Mouse (Mus musculus) urinary bladder, postnatal 14 days (tissue): ENCODE results near the gene Atp6v1g2.

Experiments
- DNase-seq: peaks from one replicate; pipeline ENCODE4 v3.0.0; 2021; ENCODE audit warnings: low spot score

The Atp6v1g2 gene

DNA sequence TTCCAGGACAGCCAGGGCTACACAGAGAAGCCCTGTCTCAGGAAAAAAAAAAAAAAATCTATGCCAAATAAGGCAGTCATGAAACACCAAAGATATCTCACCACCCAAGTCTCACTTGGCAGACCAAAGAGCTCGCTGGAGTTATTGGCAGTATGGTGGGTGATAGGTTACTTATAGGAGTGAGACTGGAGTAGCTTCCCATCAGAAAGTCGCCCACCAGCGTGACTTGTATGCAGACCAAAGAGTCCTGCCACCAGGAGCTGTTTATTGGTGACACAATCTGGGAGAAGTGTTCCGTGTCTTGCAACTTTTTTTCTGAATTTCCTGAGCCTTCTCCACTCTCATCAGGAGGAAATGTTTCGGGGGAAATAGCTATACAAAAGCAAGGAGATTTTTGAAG is 6.2 kb downstream of the Atp6v1g2 start:
- DNase-seq: no peak

DNA sequence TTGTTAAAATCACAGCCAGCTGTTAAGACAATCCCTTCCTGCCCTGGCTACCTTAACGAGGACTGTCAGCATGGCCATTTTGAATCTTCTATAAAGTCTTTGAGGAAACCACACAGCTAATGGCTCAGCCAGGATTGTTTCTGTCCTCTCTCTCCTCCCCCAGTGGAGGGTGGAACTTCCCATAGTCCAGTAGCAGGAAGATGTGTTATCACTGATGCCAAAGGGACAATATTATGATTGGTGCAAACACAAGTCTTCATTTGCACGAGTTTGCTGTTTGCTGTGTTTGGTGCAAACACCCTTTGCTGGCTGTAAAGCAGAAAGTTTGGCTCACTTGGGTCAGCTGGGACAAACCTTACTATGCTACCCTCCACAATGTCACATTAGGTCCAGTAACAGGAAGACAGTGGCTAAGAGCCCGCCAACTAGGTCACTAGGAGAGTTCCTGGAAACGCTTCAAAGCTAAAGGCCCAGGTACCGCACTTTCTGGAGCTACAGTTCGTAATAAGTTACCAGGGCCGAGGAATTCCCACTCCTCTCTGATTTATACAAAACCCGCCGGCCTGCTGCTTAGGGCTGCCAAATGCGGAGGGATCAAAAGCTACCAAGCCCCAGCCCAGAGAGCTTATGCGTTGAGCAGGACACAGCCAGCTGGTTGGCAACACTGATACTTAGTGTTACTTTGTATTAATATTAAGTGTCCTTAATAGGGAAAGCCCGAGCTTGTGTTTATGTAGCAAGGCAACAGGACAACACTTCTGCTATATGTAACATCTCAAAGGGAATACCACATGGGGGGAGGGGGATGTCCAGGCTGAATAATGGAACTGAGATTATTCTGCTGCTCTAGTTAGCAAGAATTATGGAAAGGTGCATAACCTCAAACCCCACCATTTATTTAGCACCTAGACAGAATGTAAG is 7.2 kb downstream of the Atp6v1g2 start:
- no peak for DNase-seq

GRCm38 (mm10) chr17:35241305-35242014 is 8.0 kb downstream of the Atp6v1g2 start, which contains the start of gene Ddx39b:
Gene Ddx39b (plus strand): TSS chr17:35241746.
- DNase-seq: peak; percentile 96

DNA sequence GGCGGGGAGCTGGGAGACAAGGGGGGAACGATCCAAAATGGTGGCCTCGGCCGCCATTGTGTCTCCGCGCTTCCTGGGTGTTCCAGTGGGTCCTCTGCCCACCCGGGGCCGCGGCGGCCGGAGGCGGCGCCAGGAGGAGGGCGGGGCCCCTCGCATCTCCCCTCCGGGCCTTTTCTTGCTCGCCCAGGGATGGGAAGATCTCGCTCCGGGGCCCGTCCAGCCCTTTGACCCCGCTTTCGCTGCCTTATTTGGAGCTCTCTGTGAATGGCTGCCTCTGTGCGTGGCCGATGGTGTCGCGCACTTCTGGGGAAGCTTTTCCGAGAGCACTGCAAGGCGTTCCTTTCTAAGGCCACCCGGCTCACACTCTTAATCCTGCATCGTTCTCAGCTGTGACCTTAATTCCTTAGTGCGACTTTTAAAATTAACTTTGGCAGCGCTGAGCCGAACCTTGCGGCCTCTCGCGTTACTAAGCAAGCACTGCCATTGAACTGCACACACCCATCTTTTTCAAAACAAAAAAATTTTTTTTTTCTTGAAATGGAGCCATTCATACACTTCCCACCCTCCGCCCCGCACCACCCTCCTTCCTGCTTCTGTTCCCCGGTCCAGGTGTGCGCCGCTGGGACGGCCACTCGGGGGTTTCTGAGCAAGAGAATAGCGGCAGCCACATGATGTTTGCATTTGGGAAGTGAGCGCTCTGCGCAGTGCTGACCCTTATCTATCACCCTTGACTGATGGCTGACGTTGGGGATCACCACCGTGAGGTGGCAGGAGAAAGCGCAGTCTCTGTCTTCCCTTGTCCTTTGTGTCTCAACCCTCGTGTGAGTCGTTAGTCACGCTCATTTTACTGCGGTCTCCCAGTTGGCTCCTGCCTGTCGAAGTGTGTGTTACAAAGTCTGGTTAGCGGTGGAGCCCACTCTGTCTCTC is 8.8 kb downstream of the Atp6v1g2 start:
- peak; percentile 71 for DNase-seq

DNA sequence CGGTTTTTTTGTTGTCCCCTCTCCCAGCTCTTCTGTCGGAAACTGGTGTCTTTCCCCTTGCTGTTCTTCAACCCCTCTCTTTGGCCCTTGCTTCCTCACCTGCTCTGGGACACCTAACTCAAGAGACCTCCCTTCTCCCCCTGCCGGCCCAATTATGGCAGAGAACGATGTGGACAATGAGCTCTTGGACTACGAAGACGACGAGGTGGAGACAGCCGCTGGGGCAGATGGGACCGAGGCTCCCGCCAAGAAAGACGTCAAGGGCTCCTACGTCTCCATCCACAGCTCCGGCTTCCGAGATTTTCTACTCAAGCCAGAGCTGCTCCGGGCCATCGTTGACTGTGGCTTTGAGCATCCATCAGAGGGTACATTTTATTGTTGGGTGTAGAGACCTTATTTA is 9.6 kb downstream of the Atp6v1g2 start:
- DNase-seq: peak; percentile 69

DNA sequence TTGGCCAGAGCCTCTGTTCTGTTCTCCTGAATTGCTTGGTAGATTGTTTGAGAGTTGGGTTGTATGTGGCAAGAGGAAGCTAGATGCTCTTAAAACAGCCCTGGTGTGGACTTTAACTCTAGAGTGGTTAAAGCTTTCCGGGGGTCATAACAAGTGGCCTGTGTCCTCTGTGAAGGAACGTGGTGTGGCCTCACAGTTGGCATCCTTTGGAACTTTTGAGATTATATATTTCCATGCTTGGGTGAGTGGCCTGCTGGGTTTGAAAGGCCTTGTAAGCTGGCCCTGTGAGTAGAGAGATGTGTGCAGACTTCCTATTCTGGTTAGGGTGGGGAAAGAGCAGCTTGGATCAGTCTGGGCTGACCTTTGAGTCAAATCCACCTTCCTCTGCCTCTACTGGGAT is 11.5 kb downstream of the Atp6v1g2 start:
- no peak for DNase-seq

- DNase-seq: no peak
These were observed 12.5 kb downstream of the Atp6v1g2 start for GRCm38 (mm10) chr17:35245731-35246623.

GRCm38 (mm10) chr17:35247144-35247543 is 13.7 kb downstream of the Atp6v1g2 start:
- no peak for DNase-seq

DNA sequence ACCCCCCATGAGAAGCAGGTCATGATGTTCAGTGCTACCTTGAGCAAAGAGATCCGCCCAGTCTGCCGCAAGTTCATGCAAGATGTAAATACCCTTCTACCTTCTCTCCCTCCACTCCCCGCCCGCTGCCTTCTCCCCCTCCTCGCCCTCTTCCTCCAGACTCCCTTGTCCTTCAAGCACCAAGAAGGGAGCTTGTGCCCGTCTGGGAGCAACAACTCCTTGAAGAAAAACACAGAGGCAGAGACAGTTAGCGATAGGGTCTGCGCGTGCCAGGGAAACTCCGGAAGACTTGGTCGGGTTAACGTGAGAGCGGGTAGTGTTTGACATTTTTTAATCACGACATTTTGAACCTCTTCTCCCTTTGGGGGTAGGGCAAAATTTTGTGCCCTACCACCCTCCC is 15.5 kb downstream of the Atp6v1g2 start:
- no peak for DNase-seq

- DNase-seq: no peak
These were observed 16.2 kb downstream of the Atp6v1g2 start for GRCm38 (mm10) chr17:35249451-35250197.

DNA sequence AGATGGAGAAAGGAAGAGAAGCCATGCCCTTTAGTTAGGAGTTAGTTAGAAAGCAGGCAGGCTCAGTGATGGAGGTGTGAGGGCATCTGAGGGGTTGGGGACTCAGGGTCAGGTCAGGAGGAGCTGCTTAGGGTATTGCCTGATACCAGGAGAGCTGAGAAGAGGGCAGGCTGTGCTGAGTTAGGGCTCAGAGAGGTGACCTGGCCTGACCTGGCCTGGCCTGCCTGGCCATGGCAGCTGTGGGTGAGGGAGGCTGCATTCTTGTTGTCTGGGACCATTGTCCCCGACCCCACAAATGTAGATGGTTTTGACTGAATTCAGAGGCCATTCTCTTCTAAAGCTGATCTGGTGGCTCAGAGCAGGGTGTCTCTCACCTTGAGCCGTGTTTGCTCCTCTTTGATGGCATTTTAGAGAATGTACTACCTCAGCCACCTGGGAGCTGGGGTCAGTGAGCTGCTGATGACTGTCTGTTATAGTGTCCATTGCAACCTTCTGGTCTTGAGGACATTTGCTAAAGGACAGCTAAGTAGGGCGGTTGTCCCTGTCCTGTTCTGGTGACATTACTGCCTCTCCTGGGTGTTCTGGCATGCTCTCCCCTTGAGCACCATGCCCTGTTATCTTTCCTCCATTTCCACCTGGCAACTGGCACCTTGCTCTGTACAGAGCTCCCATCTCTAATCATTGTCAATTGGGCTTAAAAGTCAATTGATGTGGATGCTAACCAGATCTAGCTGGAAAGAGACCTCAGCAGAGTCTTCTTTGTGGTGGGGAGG is 17.1 kb downstream of the Atp6v1g2 start:
- no peak for DNase-seq

- DNase-seq: no peak
These were observed 17.8 kb downstream of the Atp6v1g2 start for GRCm38 (mm10) chr17:35251162-35251719.

- no peak for DNase-seq
These were observed 18.5 kb downstream of the Atp6v1g2 start for GRCm38 (mm10) chr17:35251981-35252380.

GRCm38 (mm10) chr17:35252619-35253292 is 19.3 kb downstream of the Atp6v1g2 start:
- DNase-seq: no peak

DNA sequence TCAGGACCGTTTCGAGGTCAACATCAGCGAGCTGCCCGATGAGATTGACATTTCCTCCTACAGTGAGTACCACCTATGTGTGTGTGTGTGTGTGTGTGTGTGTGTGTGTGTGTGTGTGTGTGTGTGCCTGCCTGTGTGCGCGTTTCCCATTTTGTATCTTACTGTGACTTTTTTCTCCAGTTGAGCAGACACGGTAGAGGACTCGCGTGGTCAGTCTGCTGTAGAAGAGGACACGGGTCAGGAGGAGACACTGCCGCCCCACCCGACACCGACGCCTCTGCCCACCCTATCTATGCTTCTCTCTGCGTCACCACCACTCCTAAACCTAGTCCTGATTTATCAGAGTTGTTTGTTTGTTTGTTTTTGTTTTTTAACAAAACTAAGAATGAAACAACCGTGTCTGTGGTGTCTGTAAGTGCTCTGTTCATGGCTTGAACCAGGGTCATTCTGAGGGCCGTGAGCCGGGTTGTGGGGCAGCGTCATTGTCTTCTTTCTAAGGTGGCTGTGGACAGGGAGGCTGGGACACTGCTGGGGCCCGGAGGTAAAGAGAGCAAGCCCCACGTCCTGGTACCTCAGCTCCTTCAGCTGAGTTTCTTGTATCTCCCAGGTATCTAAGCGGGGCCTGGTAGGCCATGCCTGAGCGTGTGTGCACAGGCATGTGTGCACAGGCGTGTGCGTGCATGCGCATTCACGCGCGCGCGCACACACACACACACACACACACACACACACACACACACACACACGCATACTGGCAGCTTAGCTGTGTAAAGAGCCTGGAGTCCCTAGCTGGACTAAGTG is 20.0 kb downstream of the Atp6v1g2 start:
- DNase-seq: no peak

- peak; percentile 70 for DNase-seq
These were observed 21.0 kb downstream of the Atp6v1g2 start for GRCm38 (mm10) chr17:35254241-35255098.

- DNase-seq: no peak
These were observed 21.8 kb downstream of the Atp6v1g2 start for GRCm38 (mm10) chr17:35255301-35255700.
